17 mouse cellular contexts compared by ENCODE assay signal in genomic region chr5:66363274-66364261, GRCm38 (mm10).
DNase-seq lines count a peak whose midpoint lies in the region; ATAC-seq and TF ChIP-seq lines count a peak whose summit lies in the region.
"Had no signal": no experiment of that assay in that cellular context is flagged by ENCODE, and none has a peak within 500 bp of the region (broad histone marks: within the 10 kb centered on the region; RNA-seq: fewer than 3 reads in every experiment).

No protein-coding gene starts in this region.

- no peak overlapping the region for H3K27ac ChIP-seq in kidney, embryonic 16.5 days (ENCODE audit: low read length)
- 0 out of 2 replicates have a peak overlapping the region, but pooled peaks have one; percentile 23 for H3K27ac ChIP-seq in midbrain, embryonic 10.5 days (replicated peaks)
- H3K27ac ChIP-seq in midbrain, postnatal 0 days (ENCODE audit: low read depth, low read length), result no peak overlapping the region
- H3K27ac ChIP-seq in forebrain, embryonic 12.5 days, result no peak overlapping the region
- H3K27ac ChIP-seq: heart, embryonic 10.5 days; midbrain, embryonic 15.5 days had no signal

- TF ChIP-seq CTCF in midbrain, postnatal 0 days (IDR thresholded peaks at IDR 0.05), result no peak

- no peaks in the 10 kb centered on the region for H3K9me3 ChIP-seq in kidney, embryonic 16.5 days (ENCODE audit: low read length)
- H3K9me3 ChIP-seq in midbrain, embryonic 10.5 days (replicated peaks), result no peaks in the 10 kb centered on the region
- H3K9me3 ChIP-seq in midbrain, postnatal 0 days (ENCODE audit: low read length), result no peaks in the 10 kb centered on the region
- no peaks in the 10 kb centered on the region for H3K9me3 ChIP-seq in forebrain, embryonic 12.5 days
- H3K9me3 ChIP-seq: heart, embryonic 10.5 days; midbrain, embryonic 15.5 days had no signal

- no peak for ATAC-seq in kidney, embryonic 16.5 days (ENCODE audit: low FRiP score, low TSS enrichment)
- ATAC-seq in midbrain, postnatal 0 days (ENCODE audit: low FRiP score), result no peak
- peak; percentile 78 for ATAC-seq in granulocyte monocyte progenitor cell, adult 5-6 weeks (replicated peaks; ENCODE audit: poor library complexity, severe bottlenecking)
- ATAC-seq in forebrain, embryonic 12.5 days (ENCODE audit: low FRiP score), result no peak
- ATAC-seq: activated CD4-positive, CD25-positive, alpha-beta regulatory T cell, adult 4 months; forebrain, embryonic 16.5 days; inflammation-experienced regulatory T-cells, adult 6 months; midbrain, embryonic 15.5 days had no signal

- H3K4me2 ChIP-seq in kidney, embryonic 16.5 days (replicated peaks; ENCODE audit: low read depth, low read length), result no peak overlapping the region
- H3K4me2 ChIP-seq in midbrain, postnatal 0 days (ENCODE audit: low read depth, low read length, poor library complexity, severe bottlenecking), result no peak overlapping the region
- no peak overlapping the region for H3K4me2 ChIP-seq in forebrain, embryonic 12.5 days
- H3K4me2 ChIP-seq: midbrain, embryonic 15.5 days had no signal

- H3K4me1 ChIP-seq in kidney, embryonic 16.5 days (ENCODE audit: insufficient read depth, low read length), result peaks cover 34% of the 10 kb centered on the region
- H3K4me1 ChIP-seq in midbrain, embryonic 10.5 days, result peaks cover 27% of the 10 kb centered on the region
- no peaks in the 10 kb centered on the region; the same call in 1 of the 2 replicates for H3K4me1 ChIP-seq in midbrain, postnatal 0 days (ENCODE audit: insufficient read depth, low read length)
- peaks cover 29% of the 10 kb centered on the region for H3K4me1 ChIP-seq in forebrain, embryonic 12.5 days

- DNase-seq in kidney, adult 11 months, result peak; percentile 52
- DNase-seq in midbrain, embryonic 10.5 days (ENCODE audit: low spot score), result no peak
- DNase-seq in midbrain, postnatal 0 days (ENCODE audit: low spot score), result no peak
- no peak for DNase-seq in heart, adult 8-10 months (ENCODE audit: low spot score)
- DNase-seq: cerebellum, adult 2 months; layer of hippocampus, adult 9-11 months; lung, postnatal 36 days; right cerebral cortex, postnatal 14 days; thymus, adult 18-20 months had no signal

- 46% methylated on average over 18 of the region's 18 CpGs for whole genome bisulfite sequencing in kidney, embryonic 16.5 days
- WGBS in midbrain, embryonic 10.5 days, result 87% methylated on average over 18 of the region's 18 CpGs
- 72% methylated on average over 18 of the region's 18 CpGs for WGBS in midbrain, postnatal 0 days
- 81% methylated on average over 18 of the region's 18 CpGs for WGBS in forebrain, embryonic 12.5 days

- H3K9ac ChIP-seq in kidney, embryonic 16.5 days (replicated peaks; ENCODE audit: low read length), result no peak overlapping the region
- no peak overlapping the region for H3K9ac ChIP-seq in midbrain, postnatal 0 days (replicated peaks; ENCODE audit: low read length, poor library complexity, severe bottlenecking)
- H3K9ac ChIP-seq in forebrain, embryonic 12.5 days, result no peak overlapping the region
- H3K9ac ChIP-seq: midbrain, embryonic 15.5 days had no signal

- no peaks in the 10 kb centered on the region for H3K27me3 ChIP-seq in kidney, embryonic 16.5 days (ENCODE audit: insufficient read depth, low read length)
- H3K27me3 ChIP-seq in midbrain, embryonic 10.5 days (ENCODE audit: low read depth, poor library complexity, severe bottlenecking), result no peaks in the 10 kb centered on the region
- H3K27me3 ChIP-seq in midbrain, postnatal 0 days (ENCODE audit: insufficient read depth, low read length), result no peaks in the 10 kb centered on the region
- H3K27me3 ChIP-seq in forebrain, embryonic 12.5 days, result no peaks in the 10 kb centered on the region
- H3K27me3 ChIP-seq: midbrain, embryonic 15.5 days had no signal

- no peak overlapping the region for H3K4me3 ChIP-seq in kidney, embryonic 16.5 days (ENCODE audit: low read length)
- no peak overlapping the region for H3K4me3 ChIP-seq in midbrain, embryonic 10.5 days
- no peak overlapping the region for H3K4me3 ChIP-seq in midbrain, postnatal 0 days (ENCODE audit: low read depth, low read length)
- H3K4me3 ChIP-seq in forebrain, embryonic 12.5 days (replicated peaks), result no peak overlapping the region
- H3K4me3 ChIP-seq: heart, embryonic 10.5 days; midbrain, embryonic 15.5 days had no signal

- peaks cover 10% of the 10 kb centered on the region; the same call in 1 of the 2 replicates for H3K36me3 ChIP-seq in kidney, embryonic 16.5 days (ENCODE audit: insufficient read depth, low read length)
- no peaks in the 10 kb centered on the region for H3K36me3 ChIP-seq in midbrain, embryonic 10.5 days
- H3K36me3 ChIP-seq in midbrain, postnatal 0 days (ENCODE audit: insufficient read depth, low read length), result peaks cover 4% of the 10 kb centered on the region; the same call in 1 of the 2 replicates
- H3K36me3 ChIP-seq in forebrain, embryonic 12.5 days (replicated peaks), result no peaks in the 10 kb centered on the region
